Mouse (Mus musculus) kidney, postnatal 14 days (tissue): ENCODE measurements around the gene Fbxw11.

ENCODE experiments used
- DNase-seq: peaks from one replicate; pipeline ENCODE4 v3.0.0; 2022; ENCODE audit warnings: mixed read lengths

Gene Fbxw11

GRCm38 (mm10) chr11:32768642-32769343 lies 126.3 kb downstream of the Fbxw11 start:
- no peak for DNase-seq

- DNase-seq, result peak; percentile 43
These were observed 138.4 kb downstream of the Fbxw11 start for GRCm38 (mm10) chr11:32780747-32781536.

- no peak for DNase-seq
These were observed 139.3 kb downstream of the Fbxw11 start for GRCm38 (mm10) chr11:32781633-32782404.

GRCm38 (mm10) chr11:32782724-32783123 lies 140.2 kb downstream of the Fbxw11 start:
- peak; percentile 25 for DNase-seq

- DNase-seq, result no peak
These were observed 143.1 kb downstream of the Fbxw11 start for GRCm38 (mm10) chr11:32785591-32786147.

GRCm38 (mm10) chr11:32786201-32786600 lies 143.7 kb downstream of the Fbxw11 start:
- DNase-seq, result no peak

GRCm38 (mm10) chr11:32794759-32795445 lies 152.4 kb downstream of the Fbxw11 start:
- no peak for DNase-seq
